Mouse (Mus musculus): ENCODE measurements around the gene Ehd4. TPM values are rescaled to one million over a fixed set of nuclear protein-coding genes. Genes with fewer than 3 reads are reported as not detected.

The Ehd4 gene
- total and polyA plus RNA-seq, 2 experiments from 2014 or later, result 7.1 to 16.1 TPM

DNA sequence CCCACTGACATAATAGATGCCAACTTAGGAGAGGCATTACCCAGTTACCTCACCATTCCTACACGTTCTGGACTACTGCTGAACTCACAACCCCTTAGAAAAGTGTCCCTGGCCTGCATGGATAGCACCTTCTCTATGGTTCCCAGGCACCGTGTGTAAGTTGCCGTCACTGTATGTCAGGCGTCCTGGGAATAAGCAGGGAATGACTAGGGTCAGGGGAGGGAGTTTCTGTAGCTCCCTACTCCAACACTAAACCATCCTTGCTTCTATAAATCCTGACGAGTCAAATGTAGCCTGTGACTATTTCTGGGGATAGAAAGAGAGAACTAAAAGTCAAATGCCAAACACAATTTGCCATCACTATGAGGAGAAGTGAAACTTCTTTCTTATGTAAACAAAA is 17.1 kb downstream of the Ehd4 start:
- Histone ChIP-seq H3K4me3 (ENCODE audit: low read depth, low read length) (no peak overlapping the region), H3K4me2 (ENCODE audit: low read depth) (no peak overlapping the region), H3K9ac (no peak overlapping the region), H3K36me3 (ENCODE audit: insufficient read depth) (no peaks in the 10 kb centered on the region), H3K27me3 (ENCODE audit: insufficient read depth, low read length) (no peaks in the 10 kb centered on the region), H3K4me1 (ENCODE audit: insufficient read depth) (0 out of 2 replicates have a peak, but pooled peaks cover 2% of the 10 kb centered on the region), H3K27ac (ENCODE audit: low read depth, low read length) (no peak overlapping the region), H3K9me3 (ENCODE audit: low read length) (no peaks in the 10 kb centered on the region)
- DNase-seq (no peak), ATAC-seq (no peak)
- no peak for TF ChIP-seq CTCF (IDR thresholded peaks at IDR 0.05; ENCODE audit: low read depth)
- 72% methylated on average over 5 of the region's 5 CpGs for WGBS

- TF ChIP-seq CTCF (IDR thresholded peaks at IDR 0.05; ENCODE audit: low read depth), result no peak
- Histone ChIP-seq H3K4me2 (ENCODE audit: low read depth) (no peak overlapping the region), H3K9ac (no peak overlapping the region), H3K4me3 (ENCODE audit: low read depth, low read length) (no peak overlapping the region), H3K4me1 (ENCODE audit: insufficient read depth) (no peaks in the 10 kb centered on the region), H3K36me3 (ENCODE audit: insufficient read depth) (no peaks in the 10 kb centered on the region), H3K27ac (ENCODE audit: low read depth, low read length) (no peak overlapping the region), H3K9me3 (ENCODE audit: low read length) (no peaks in the 10 kb centered on the region), H3K27me3 (ENCODE audit: insufficient read depth, low read length) (no peaks in the 10 kb centered on the region)
- ATAC-seq, result no peak
- DNase-seq, result no peak
Measured at GRCm38 (mm10) chr2:120134453-120135075, 19.8 kb downstream of the Ehd4 start.

DNA sequence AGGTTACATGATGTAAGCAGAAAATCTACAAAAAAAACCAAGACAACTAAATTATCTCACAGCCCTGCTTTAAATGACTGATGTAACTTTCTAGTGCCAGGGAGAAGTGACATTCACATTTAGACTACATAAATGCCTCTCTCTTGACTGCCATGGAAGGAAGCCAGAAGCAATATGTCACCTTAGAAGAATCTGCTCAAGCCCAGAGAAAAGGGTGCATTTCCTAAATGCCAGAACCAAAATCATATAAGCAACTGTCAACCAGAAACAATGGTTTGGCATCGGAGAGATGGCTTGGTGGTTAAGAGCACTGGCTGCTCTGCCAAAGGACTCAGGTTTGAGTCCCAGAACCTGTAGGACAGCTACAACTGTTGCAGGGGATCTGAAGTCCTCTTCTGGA is 22.5 kb downstream of the Ehd4 start:
- Histone ChIP-seq H3K9me3 (ENCODE audit: low read length) (no peaks in the 10 kb centered on the region), H3K27ac (ENCODE audit: low read depth, low read length) (no peak overlapping the region), H3K36me3 (ENCODE audit: insufficient read depth) (no peaks in the 10 kb centered on the region), H3K4me3 (ENCODE audit: low read depth, low read length) (no peak overlapping the region), H3K4me1 (ENCODE audit: insufficient read depth) (no peaks in the 10 kb centered on the region), H3K9ac (no peak overlapping the region), H3K4me2 (ENCODE audit: low read depth) (no peak overlapping the region), H3K27me3 (ENCODE audit: insufficient read depth, low read length) (no peaks in the 10 kb centered on the region)
- WGBS, result 75% methylated on average over 1 of the region's 1 CpGs
- DNase-seq (no peak), ATAC-seq (no peak)
- TF ChIP-seq CTCF (IDR thresholded peaks at IDR 0.05; ENCODE audit: low read depth), result no peak

DNA sequence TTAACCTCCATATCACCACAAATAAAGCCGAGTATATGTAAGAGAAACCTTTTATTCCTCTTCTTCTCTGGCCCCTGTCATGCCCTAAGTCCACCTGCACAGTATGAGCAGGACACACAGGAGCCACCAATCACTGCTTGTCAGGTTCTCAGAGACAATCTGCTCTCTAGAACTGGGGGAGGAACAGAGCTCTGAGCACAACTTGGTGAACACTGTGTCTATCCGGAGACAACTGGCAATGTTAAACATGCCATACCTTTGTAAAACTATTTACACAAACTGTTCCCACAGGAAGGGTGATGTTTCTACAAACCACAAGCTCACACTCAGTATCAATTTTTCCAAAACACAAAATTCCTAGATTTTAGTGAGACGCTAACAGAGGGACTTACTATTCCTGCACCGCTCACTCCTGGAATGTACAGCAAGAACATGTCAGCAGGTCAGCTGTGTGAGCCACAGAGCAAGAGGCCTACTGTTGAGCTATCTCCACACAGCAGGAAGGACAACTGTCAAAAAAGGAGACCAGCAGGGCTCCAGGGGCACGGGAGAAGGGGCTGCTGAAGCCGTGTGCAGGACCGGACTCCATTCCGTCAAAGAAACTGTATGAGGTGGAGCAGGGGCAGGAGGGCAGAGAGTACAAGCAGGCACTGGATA is 25.0 kb downstream of the Ehd4 start:
- Histone ChIP-seq H3K27me3 (ENCODE audit: insufficient read depth, low read length) (no peaks in the 10 kb centered on the region), H3K4me1 (ENCODE audit: insufficient read depth) (no peaks in the 10 kb centered on the region), H3K9ac (no peak overlapping the region), H3K4me2 (ENCODE audit: low read depth) (no peak overlapping the region), H3K9me3 (ENCODE audit: low read length) (no peaks in the 10 kb centered on the region), H3K4me3 (ENCODE audit: low read depth, low read length) (no peak overlapping the region), H3K36me3 (ENCODE audit: insufficient read depth) (no peaks in the 10 kb centered on the region), H3K27ac (ENCODE audit: low read depth, low read length) (no peak overlapping the region)
- DNase-seq (no peak), ATAC-seq (no peak)
- WGBS, result 75% methylated on average over 8 of the region's 8 CpGs
- TF ChIP-seq CTCF (IDR thresholded peaks at IDR 0.05; ENCODE audit: low read depth), result no peak

- H3K36me3 ChIP-seq (ENCODE audit: insufficient read depth), result no peaks in the 10 kb centered on the region
- 100% methylated on average over 1 of the region's 1 CpGs for WGBS
- H3K4me3 ChIP-seq (ENCODE audit: low read depth, low read length), result no peak overlapping the region
- no peak overlapping the region for H3K4me2 ChIP-seq (ENCODE audit: low read depth)
- H3K9me3 ChIP-seq (ENCODE audit: low read length), result no peaks in the 10 kb centered on the region
- no peak overlapping the region for H3K27ac ChIP-seq (ENCODE audit: low read depth, low read length)
- TF ChIP-seq CTCF (IDR thresholded peaks at IDR 0.05; ENCODE audit: low read depth), result no peak
- no peaks in the 10 kb centered on the region for H3K27me3 ChIP-seq (ENCODE audit: insufficient read depth, low read length)
- no peak overlapping the region for H3K9ac ChIP-seq
- DNase-seq, result no peak
- ATAC-seq, result no peak
- no peaks in the 10 kb centered on the region for H3K4me1 ChIP-seq (ENCODE audit: insufficient read depth)
Measured at GRCm38 (mm10) chr2:120128611-120129051, 25.8 kb downstream of the Ehd4 start.

DNA sequence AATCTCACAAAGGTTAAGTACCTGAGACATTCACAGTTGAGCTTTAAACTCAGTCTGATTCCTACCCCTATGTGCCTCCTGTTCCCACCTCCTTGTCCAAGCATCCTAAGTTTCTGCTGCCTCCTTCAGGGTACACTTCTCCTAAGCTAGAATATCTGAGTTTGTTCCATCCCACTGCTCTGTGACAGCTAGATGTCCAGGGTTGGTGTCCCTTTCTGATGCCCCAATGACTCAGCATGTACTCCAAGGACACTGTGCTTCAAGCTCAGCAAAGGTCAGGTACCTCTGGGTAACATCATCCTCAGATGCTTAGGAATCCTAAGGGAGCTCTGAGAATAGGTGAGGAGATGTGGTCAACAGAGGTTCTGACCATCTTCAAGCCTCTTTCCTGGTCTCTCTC is 26.4 kb downstream of the Ehd4 start:
- Histone ChIP-seq H3K4me1 (ENCODE audit: insufficient read depth) (no peaks in the 10 kb centered on the region), H3K27me3 (ENCODE audit: insufficient read depth, low read length) (no peaks in the 10 kb centered on the region), H3K4me3 (ENCODE audit: low read depth, low read length) (no peak overlapping the region), H3K4me2 (ENCODE audit: low read depth) (no peak overlapping the region), H3K27ac (ENCODE audit: low read depth, low read length) (no peak overlapping the region), H3K9ac (no peak overlapping the region), H3K9me3 (ENCODE audit: low read length) (no peaks in the 10 kb centered on the region), H3K36me3 (ENCODE audit: insufficient read depth) (no peaks in the 10 kb centered on the region)
- TF ChIP-seq CTCF (IDR thresholded peaks at IDR 0.05; ENCODE audit: low read depth), result no peak
- DNase-seq (no peak), ATAC-seq (no peak)

GRCm38 (mm10) chr2:120126901-120127300 is 27.5 kb downstream of the Ehd4 start:
- WGBS, result 89% methylated on average over 1 of the region's 1 CpGs
- Histone ChIP-seq H3K4me3 (ENCODE audit: low read depth, low read length) (no peak overlapping the region), H3K4me1 (ENCODE audit: insufficient read depth) (no peaks in the 10 kb centered on the region), H3K36me3 (ENCODE audit: insufficient read depth) (no peaks in the 10 kb centered on the region), H3K27me3 (ENCODE audit: insufficient read depth, low read length) (no peaks in the 10 kb centered on the region), H3K9me3 (ENCODE audit: low read length) (no peaks in the 10 kb centered on the region), H3K4me2 (ENCODE audit: low read depth) (no peak overlapping the region), H3K27ac (ENCODE audit: low read depth, low read length) (no peak overlapping the region), H3K9ac (no peak overlapping the region)
- no peak for ATAC-seq
- TF ChIP-seq CTCF (IDR thresholded peaks at IDR 0.05; ENCODE audit: low read depth), result no peak
- DNase-seq, result no peak
